Mouse (Mus musculus) thymus, postnatal 36 days (tissue): Measurements from ENCODE around the gene Ankrd54.
A peak's percentile ranks its signal among the peaks of the same experiment; 100 is the strongest.
"Not testable (repeated sequence)": the region's sequence is repeated elsewhere in the genome, so short reads cannot be mapped to it uniquely, and the experiment has no call there.

Experiments used
- DNase-seq, 2 experiments: peaks; one replicate each; pipeline ENCODE4 v3.0.0; 2022; ENCODE audit warnings: mixed read lengths in 2 of 2

The Ankrd54 gene

GRCm38 (mm10) chr15:79040501-79041416 lies 21.9 kb downstream of the Ankrd54 start:
- DNase-seq = no peak

DNA sequence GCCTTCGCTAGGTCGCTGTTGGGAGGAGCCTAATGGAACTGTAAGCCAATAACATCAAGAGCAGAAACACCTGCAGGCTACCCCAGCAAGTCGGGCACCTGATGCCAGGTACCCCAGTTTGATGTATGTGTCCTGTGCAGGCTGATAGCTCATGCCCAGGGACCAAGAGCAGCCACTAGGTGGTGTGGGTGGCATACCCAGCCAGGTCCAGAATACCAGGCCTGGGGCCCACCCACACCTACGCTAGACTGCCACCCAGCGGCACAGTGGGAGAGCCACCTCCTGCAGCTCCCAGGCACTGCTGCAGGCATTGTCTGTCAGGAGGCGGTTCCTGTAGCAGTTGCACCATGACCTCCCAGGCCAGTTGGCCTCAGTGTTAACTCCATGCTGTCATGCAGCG lies 23.8 kb downstream of the Ankrd54 start:
- DNase-seq = peak; percentile 90

- no peak for DNase-seq
Measured at GRCm38 (mm10) chr15:79038331-79038730, 24.4 kb downstream of the Ankrd54 start.

DNA sequence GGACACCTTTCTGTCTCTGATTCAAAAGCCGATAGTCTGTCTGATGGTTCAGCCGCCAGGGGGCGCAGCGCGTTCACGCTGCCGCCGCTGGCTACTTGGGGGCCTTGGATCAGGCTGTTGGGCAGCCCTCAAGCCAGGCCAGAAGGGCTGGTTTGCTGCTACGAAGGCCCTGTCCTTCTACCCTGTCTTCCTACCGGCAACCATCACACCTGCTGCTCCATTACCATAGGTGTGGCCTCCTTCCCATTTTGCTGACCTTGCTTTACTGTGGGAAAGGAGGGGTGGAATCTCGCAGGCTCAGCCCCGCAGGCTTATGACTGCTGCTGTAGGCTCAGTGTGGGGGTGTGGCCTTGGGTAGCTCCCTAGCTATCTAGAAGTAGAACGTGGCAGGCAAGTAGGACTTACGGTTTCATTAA lies 24.8 kb downstream of the Ankrd54 start:
- peak; percentile 53 to 66 for DNase-seq

GRCm38 (mm10) chr15:79031908-79032307 lies 30.8 kb downstream of the Ankrd54 start:
- not testable (repeated sequence) for DNase-seq

DNA sequence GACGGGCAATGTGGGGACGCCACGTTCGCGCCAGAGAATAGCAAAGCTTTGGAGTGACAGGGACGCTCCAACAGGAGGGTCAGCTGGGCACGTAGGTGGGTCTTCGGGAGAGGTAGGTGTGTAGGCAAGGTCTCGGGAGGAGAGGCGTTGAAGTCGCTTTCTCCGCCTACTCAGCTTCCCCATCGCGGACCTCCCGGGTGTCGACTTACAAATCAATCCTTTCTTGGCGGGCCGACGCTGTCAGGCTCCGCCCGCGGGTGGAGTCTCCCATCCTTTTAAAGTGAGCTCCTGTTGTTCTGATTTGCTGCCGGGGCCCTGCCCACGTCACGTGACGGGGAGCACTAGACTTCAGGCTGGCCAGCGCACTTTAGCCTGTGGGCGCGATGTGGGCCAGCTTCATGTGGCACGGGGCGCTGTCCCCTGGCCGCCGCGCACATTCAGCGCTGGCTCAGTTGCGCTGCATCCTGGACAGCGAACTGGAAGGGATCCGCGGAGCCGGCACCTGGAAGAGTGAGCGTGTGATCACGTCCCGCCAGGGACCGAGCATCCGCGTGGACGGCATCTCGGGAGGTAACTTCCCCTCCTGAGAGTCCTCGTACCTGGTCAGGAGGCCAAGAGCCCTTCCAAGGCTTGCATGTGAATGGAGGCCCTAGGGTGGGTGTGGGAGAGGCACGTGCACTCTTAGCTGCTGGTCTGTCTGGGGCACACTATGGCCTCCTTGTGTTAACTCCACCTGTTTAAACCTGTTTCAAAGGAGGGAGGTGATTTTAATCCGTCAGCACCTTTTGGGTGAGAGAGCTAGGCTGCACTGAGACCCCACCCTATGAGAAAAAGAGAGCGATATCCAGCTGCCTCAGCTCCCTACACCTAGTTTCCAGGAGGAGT lies 31.9 kb downstream of the Ankrd54 start:
- peak; percentile 46 to 59 for DNase-seq

DNA sequence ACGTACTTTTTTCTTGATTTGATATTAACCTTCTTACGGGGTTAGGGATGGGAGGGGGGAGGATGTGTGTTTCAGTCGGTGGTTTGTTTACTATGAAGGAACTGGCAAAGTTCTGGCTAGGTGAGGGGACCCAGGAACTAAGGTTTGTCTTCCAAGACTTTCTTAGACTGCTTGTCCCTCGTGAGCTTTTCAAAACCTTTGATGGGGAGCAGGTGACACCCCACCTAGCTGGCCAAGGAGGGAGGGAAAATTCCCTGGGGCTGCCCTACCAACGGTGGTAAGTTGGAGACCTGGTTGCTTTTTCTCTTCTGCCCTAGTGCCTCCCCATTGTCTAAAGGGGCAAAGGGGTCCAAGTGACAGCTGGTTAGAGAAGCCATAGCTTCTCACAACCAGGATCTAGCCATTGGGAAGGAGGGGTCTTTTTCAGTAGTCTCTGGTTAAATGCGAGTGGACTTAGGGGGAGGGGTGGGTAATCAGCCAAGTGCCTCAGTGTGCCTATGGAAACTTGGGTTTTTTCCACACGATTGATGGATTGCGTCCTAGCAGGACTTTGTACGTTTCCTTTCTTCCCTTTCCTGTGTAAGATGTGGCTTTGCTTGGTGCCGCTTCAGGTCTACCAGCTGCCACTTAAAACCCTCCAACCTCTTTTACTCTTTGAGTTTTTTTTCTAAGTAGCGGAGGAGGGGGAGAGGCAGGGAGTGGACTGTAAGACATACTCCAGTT lies 33.0 kb downstream of the Ankrd54 start:
- DNase-seq = no peak

GRCm38 (mm10) chr15:79028823-79029484 lies 33.7 kb downstream of the Ankrd54 start:
- no peak for DNase-seq

DNA sequence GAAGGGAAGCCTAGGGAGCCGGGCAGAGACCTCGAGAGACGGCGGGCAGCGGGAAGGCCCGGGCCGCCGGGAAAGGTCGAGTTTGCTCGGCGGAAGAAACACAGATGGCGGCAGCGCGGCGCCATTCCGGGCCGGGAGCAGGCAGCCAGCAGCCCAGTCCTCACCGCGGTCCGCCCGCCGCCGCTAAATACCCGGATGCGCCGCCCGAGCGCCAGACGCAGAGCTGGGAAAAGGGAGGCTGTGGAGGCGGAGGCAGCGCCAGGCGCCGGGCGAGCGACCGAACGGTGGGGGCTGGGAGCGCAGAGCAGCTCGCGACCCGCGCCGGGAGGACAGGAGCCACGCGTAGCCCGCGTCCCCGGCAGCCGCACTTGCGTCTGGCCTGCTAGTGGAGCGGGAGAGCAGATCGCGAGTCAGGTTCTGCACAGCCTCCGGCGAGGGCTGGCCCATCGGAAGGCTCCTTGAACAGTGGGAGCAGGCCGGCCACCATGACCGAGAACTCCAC lies 34.4 kb downstream of the Ankrd54 start, which contains the start of gene H1f0:
H1f0 (plus strand) TSS at position 214 of the 502 bp plus-strand sequence.
- DNase-seq = peak; percentile 75 to 80

DNA sequence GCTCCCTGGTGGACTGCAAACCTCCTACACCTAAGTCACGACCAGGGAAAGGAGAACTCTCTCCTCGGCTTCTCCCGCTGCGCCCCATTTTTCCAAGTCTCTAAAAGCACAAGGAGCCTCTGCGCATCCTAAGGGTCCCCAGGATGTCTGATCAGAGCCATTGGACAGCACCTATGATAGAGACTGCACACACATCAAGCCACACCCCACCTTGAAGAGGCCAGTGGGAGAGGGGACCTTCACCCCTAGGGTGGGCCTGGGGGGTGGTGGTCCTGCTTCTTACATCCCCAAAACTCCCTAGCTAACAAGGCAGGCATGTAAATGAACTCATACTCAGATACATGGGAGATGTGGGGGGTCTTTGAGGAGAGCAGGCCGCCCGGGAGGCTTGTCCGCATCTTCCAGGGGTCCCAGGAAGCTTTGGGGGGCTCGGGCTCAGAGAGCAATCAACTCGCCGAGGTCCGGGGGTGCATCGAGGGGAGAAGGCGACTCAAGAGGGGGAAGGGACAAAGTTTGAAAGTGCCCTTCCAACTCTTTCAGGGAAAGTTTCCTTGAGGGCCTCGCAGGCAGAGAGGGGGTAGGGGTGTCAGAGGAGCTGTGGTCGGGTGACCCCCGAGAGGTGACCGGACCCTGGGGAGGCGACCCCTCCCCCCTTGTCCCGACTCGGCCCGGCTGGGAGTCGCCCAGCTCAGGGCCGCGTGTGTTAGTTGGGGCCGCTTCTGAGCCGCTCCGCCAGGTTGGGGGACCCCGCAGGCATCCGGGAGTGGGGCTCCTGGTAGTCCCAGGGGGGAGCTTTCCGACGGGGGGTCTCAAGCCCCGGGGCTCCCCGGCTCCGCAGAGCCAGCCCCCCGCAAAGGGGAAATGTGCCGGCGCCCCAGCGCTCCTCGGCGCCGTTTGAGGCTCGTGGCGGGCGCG lies 35.1 kb downstream of the Ankrd54 start:
- peak in 1 of 2 experiments; percentile 34 for DNase-seq

- no peak for DNase-seq
Measured at GRCm38 (mm10) chr15:79026511-79027290, 36.0 kb downstream of the Ankrd54 start.

DNA sequence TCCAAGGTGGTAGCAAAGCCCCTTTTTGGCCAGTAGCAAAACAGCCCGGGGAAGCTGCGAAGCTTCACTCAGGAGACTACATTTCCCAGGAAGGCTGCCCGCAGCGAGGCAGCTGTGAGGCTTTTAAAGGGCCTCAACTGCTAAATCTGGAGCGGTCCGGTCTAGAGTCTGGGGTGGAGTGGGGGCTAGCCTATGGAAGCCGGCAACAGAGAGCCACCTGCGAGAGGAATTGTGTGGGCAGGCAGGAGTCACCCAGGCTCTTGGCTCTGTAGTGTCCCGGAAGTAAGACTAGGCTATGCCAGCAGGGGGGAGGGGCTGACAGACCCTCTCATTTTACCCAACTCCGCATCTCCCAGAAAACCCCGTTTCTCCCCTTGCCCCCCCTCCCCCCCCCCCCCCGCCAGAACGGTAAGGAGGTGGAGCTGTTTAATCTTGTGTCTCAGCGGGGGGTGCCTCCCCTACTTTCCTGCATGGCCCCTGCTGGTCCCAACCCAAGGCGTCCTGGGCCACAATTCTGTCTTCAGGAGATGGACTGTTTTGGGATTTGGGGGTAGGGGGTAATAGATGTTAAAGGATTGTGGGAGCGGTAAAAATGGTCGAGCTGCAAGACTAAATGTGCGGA lies 36.9 kb downstream of the Ankrd54 start:
- DNase-seq = no peak

- DNase-seq = no peak
Measured at GRCm38 (mm10) chr15:79023366-79023765, 39.3 kb downstream of the Ankrd54 start.

DNA sequence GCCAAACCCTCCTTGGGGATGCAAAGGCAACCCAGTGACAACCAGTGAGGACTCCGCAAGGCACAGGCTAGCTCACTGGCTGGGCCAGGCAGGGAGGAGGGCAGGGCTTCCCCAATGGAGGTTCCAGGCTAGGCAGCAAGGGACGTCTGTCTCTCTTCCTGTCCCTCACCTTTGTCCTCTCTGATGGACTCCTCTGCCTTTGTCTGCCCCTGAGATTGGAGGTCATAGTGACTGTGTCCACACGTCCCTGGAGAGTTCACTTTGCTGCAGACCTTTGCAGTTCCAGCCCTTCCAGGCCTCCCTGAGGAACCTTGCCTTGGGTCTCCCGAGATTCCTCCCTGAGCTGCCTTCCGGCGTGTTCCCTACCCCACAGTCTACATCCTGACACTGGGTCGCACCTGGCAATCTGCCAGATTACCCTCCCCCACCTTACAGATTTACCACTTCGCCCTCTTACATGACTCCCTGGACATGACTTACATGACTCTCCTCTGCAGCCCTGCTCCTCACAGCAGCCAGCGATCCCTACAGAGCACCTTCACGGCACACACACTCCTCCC lies 39.9 kb downstream of the Ankrd54 start:
- DNase-seq = no peak

DNA sequence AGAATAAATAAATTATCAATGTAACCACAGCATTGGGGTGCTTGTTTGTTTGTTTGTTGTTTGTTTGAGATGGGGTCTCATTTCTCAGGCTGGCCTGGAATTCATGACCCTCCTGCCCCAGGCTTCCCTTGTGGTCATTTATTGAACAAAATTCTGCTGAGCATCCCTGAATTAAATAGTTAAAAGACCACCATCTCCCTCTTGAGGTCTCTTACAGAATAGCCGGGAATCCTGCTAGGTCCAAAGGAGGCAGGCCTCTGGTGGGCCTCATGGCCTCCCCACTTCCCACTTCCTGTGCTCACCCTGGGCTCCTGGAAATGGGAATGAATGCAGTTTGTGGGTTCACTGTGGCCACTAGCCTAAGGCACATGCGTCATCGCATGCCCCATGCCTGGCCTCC lies 43.8 kb downstream of the Ankrd54 start:
- DNase-seq = no peak

DNA sequence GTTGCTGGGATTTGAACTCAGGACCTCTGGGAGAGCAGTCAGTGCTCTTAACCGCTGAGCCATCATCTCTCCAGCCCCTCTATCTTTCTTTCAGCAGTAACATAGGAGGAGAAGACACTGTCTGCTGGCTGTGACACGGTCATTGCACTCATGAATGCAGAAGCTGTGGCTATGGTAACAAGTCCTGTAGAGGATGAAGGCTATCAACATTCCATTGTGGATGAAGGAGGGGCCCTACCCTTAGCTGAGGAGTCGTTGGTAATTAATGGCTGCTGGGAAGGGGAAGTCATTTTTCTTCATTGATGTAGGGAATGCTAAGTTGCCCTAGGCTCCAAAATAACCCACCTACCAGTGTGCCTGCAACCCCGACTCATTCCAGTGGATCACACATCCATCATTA lies 44.5 kb downstream of the Ankrd54 start:
- DNase-seq = no peak

DNA sequence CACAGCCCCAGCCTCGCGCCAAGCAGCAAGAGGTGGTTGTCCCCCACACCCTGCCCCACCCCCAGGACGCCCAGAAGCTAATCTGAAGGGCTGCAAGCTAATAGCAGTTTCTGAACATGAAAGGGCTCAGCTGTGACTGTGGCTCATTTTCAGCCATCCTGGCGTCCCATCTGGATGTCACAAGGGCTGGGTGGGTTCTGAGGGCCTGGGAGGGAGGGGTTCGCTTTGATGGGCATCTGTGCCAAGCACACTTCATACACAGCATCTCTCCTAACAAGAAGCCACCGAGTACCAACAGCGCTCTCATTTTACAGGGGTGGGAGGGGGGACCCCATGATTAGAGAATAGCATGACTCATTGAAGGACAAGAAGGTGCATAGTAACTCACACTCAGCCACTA lies 49.3 kb downstream of the Ankrd54 start:
- no peak for DNase-seq

GRCm38 (mm10) chr15:79011550-79011949 lies 51.1 kb downstream of the Ankrd54 start:
- no peak for DNase-seq

DNA sequence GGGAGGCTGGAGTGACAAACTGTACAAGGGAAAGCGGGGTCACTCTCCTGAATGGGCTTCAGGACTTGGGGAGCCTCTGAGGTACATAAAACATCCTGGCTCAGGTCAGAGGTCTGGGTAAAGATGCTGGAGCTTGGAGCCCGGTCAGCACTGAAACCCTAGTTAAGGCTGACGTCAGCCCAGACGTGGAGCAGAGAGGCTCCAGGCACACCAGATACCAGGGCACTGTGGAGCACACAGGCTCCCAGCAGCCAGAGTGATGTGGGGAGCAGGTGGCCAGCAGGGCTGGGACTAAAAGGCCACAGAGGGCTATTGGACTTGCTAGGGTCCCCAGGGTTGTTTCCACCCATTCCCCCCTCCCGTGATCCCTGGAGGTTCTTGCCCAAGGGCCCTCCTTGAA lies 53.0 kb downstream of the Ankrd54 start:
- DNase-seq = no peak
